Mouse (Mus musculus): ENCODE data around the gene D630003M21Rik.

DNA sequence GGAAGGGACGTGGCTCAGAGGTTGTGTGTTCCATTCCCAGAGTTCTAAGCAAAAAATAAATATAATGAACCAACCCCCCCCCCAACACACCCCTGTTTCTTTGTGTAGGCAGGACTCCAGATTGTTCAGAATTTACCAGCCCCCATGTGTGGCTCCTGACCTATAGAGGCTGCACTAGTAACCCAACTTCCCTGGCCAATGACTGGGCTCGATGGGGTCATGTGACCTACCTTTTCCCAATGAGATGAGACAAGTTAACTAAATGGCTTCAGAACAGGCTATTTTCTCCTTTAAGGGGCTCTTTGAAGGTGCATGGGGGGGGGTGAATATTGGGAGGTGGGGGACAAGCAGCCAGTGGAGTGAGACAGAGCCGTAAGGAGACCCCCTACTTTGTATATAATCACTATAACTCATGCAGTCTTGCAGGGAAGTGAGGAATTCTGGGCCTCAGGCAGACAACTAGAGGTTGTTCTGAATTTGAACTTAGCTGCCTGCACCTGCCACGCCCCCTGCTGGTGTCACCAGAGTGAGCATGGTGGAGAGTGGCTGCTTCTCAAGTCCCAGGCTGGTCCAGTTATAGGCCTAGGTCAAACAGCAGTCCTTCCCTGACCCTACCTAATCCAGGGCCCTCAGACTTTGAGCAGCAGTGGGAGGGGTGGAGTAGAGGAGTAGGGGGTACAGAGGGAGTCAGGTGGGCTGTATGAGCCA lies 17.1 kb downstream of the D630003M21Rik start:
- TF ChIP-seq CTCF (IDR thresholded peaks at IDR 0.05; ENCODE audit: low read depth, low read length) (peak; percentile 69), POLR2A (IDR thresholded peaks at IDR 0.05; ENCODE audit: extremely low read depth, insufficient read depth, low read length) (no peak)
